8 mouse cellular contexts compared by ENCODE assay signal in genomic region chr6:140472345-140472744, GRCm38 (mm10). TPM values are rescaled to one million over a fixed set of nuclear protein-coding genes. Genes with fewer than 3 reads are reported as not detected.
DNase-seq lines count a peak whose midpoint lies in the region; ATAC-seq lines count a peak whose summit lies in the region.
"Had no signal": no experiment of that assay in that cellular context is flagged by ENCODE, and none has a peak within 500 bp of the region (broad histone marks: within the 10 kb centered on the region; RNA-seq: fewer than 3 reads in every experiment).

No protein-coding gene starts in this region.

- H3K27me3 ChIP-seq in embryonic facial prominence, embryonic 14.5 days (replicated peaks; ENCODE audit: control insufficient read depth, insufficient read depth, low read length): no peaks in the 10 kb centered on the region
- H3K27me3 ChIP-seq: heart, embryonic 13.5 days had no signal

- no peak overlapping the region for H3K4me2 ChIP-seq in embryonic facial prominence, embryonic 14.5 days (ENCODE audit: low read depth, low read length)
- H3K4me2 ChIP-seq: heart, embryonic 13.5 days had no signal

- no peak overlapping the region for H3K4me3 ChIP-seq in embryonic facial prominence, embryonic 14.5 days (ENCODE audit: low read depth, low read length)
- H3K4me3 ChIP-seq: heart, embryonic 13.5 days had no signal

- peak; percentile 42; the same call in 1 of the 2 replicates for ATAC-seq in embryonic facial prominence, embryonic 14.5 days (ENCODE audit: low read depth)

- H3K9ac ChIP-seq in embryonic facial prominence, embryonic 14.5 days (ENCODE audit: low read depth, low read length): no peak overlapping the region
- H3K9ac ChIP-seq: heart, embryonic 13.5 days had no signal

- no peaks in the 10 kb centered on the region for H3K9me3 ChIP-seq in embryonic facial prominence, embryonic 14.5 days (ENCODE audit: control insufficient read depth, low read length)
- H3K9me3 ChIP-seq: heart, embryonic 13.5 days had no signal

- H3K36me3 ChIP-seq in embryonic facial prominence, embryonic 14.5 days (ENCODE audit: control insufficient read depth, insufficient read depth, low read length): no peaks in the 10 kb centered on the region
- H3K36me3 ChIP-seq: heart, embryonic 13.5 days had no signal

- WGBS in embryonic facial prominence, embryonic 14.5 days: 55% methylated on average over 4 of the region's 4 CpGs

- DNase-seq in 3T3-L1 (ENCODE audit: low read depth, low spot score) (peak; percentile 84), A20 (ENCODE audit: low read depth, low spot score) (peak; percentile 5)
- peak; percentile 70 to 71 for DNase-seq in adrenal gland, postnatal 36 days
- peak; percentile 60 for DNase-seq in embryonic facial prominence, embryonic 14.5 days (ENCODE audit: low spot score)
- DNase-seq in hindlimb bud, embryonic 11.5 days (ENCODE audit: extremely low spot score, low read depth, low spot score): peak; percentile 46
- DNase-seq in left cerebral cortex, postnatal 4 days: peak; percentile 76
- peak; percentile 77 to 88 for DNase-seq in right cerebral cortex, adult 2 months (ENCODE audit: low spot score in 2 of 2)

- H3K27ac ChIP-seq in embryonic facial prominence, embryonic 14.5 days (replicated peaks; ENCODE audit: low read depth, low read length): no peak overlapping the region
- H3K27ac ChIP-seq: heart, embryonic 13.5 days had no signal

- intact Hi-C loops in left cerebral cortex, postnatal 4 days (cut with DNase I): no loop called here

- H3K4me1 ChIP-seq in embryonic facial prominence, embryonic 14.5 days (ENCODE audit: control insufficient read depth, insufficient read depth, low read length): peaks cover 6% of the 10 kb centered on the region; the same call in 1 of the 2 replicates

RNA-seq across cellular contexts. Expression of gene Plekha5, which starts 48.5 kb away (rescaled TPM):
- total RNA-seq in adrenal gland, postnatal 36 days (2021): 10 to 100 TPM; 24.0 to 43.9 TPM
- 43.8 and 45.0 TPM in 2 replicates for polyA plus RNA-seq in embryonic facial prominence, embryonic 14.5 days (2014; fragmentation: Nextera tagmentation; extraction: Ambion mirVana)
- total RNA-seq in left cerebral cortex, postnatal 4 days (2021): 10 to 100 TPM; 82.0 to 94.6 TPM

Comparison
In these comparisons a context has a peak if more than half of its experiments do, and no peak if none do; other contexts are left out.
1. DNase-seq: peak in every context shown above with its lines; median percentile 84 in 3T3-L1; 82 in right cerebral cortex, adult 2 months; 76 in left cerebral cortex, postnatal 4 days; 70 in adrenal gland, postnatal 36 days; 60 in embryonic facial prominence, embryonic 14.5 days; 46 in hindlimb bud, embryonic 11.5 days; 5 in A20.